Mouse (Mus musculus) CH12.LX (cell line): ENCODE measurements at regions not wholly inside any gene's neighbourhood (a gene's known extent, or its start where the extent isn't known, plus 50 kb on each side); places are given as distances from the start of the nearest gene placed in this dataset.

Experiments
- DNase-seq: peaks from one replicate; pipeline ENCODE4 v3.0.0-alpha.2; 2013; ENCODE audit errors: extremely low read depth
- H3K27ac ChIP-seq: 2 replicates; pipeline ENCODE4 v1.5.1; 2012; ENCODE audit warnings: low read depth, mild to moderate bottlenecking, control low read depth, moderate library complexity; ENCODE audit not compliant: insufficient read depth
- H3K27me3 ChIP-seq: replicated peaks from 2 replicates; pipeline ENCODE3; 2012; ENCODE audit warnings: inconsistent platforms
- H3K36me3 ChIP-seq, 2 experiments: replicated peaks in 1 of 2; 2 replicates each; pipeline versions ENCODE3 to v1.6.1; 2012; ENCODE audit warnings: inconsistent platforms in 1 of 2, low read length in 1 of 2, mild to moderate bottlenecking in 1 of 2, mixed read lengths in 1 of 2, moderate library complexity in 1 of 2; ENCODE audit not compliant: control insufficient read depth in 1 of 2, insufficient read depth in 1 of 2
- H3K4me1 ChIP-seq, 2 experiments: 2 replicates each; pipeline ENCODE4 v1.6.1; 2012; ENCODE audit warnings: inconsistent platforms in 1 of 2, moderate library complexity in 1 of 2; ENCODE audit not compliant: insufficient read depth in 2 of 2, control insufficient read depth in 1 of 2
- H3K4me2 ChIP-seq: 2 replicates; pipeline ENCODE4 v1.6.1; 2012; ENCODE audit warnings: low read depth, mild to moderate bottlenecking, control low read depth; ENCODE audit not compliant: poor library complexity, insufficient read depth, severe bottlenecking
- H3K4me3 ChIP-seq, 3 experiments: fragments of 150-350 bp in 1 of 3; sonication (generic) in 1 of 3; replicated peaks in 1 of 3; 2 replicates each; pipeline versions ENCODE3 to v1.5.1; 2011 to 2012; ENCODE audit warnings: low read depth in 2 of 3, low read length in 2 of 3, mild to moderate bottlenecking in 2 of 3, moderate library complexity in 2 of 3, control low read depth in 1 of 3, improper control_type of control experiment in 1 of 3, inconsistent platforms in 1 of 3, mixed read lengths in 1 of 3; ENCODE audit not compliant: poor library complexity in 1 of 3
- H3K79me2 ChIP-seq: replicated peaks from 2 replicates; pipeline ENCODE4 v1.6.1; 2012; ENCODE audit warnings: mild to moderate bottlenecking, moderate library complexity; ENCODE audit not compliant: control insufficient read depth, poor library complexity, insufficient read depth, severe bottlenecking; ENCODE audit errors: extremely low read depth
- H3K9ac ChIP-seq: 2 replicates; pipeline ENCODE4 v1.6.1; 2012; ENCODE audit warnings: low read depth, mild to moderate bottlenecking, control low read depth, moderate library complexity; ENCODE audit not compliant: insufficient read depth
- H3K9me3 ChIP-seq: replicated peaks from 2 replicates; pipeline ENCODE3; 2012; ENCODE audit warnings: low read length, inconsistent platforms, mixed read lengths
- E2F4 ChIP-seq: IDR thresholded peaks from 2 replicates; pipeline ENCODE4 v1.6.1; 2011; ENCODE audit warnings: low read depth, low read length, improper control_type of control experiment; ENCODE audit not compliant: insufficient replicate concordance
- ELF1 ChIP-seq: IDR thresholded peaks from 2 replicates; pipeline ENCODE4 v1.6.1; 2014; ENCODE audit warnings: low read depth, mild to moderate bottlenecking, inconsistent platforms, low read length, improper control_type of control experiment
- EP300 ChIP-seq: IDR thresholded peaks from 2 replicates; pipeline ENCODE4 v1.6.1; 2011; ENCODE audit warnings: low read length, improper control_type of control experiment
- ETS1 ChIP-seq: conservative IDR thresholded peaks from 2 replicates; pipeline ENCODE4 v1.6.1; 2012; ENCODE audit warnings: low read depth, mild to moderate bottlenecking, inconsistent platforms, low read length, improper control_type of control experiment, moderate library complexity
- HCFC1 ChIP-seq: IDR thresholded peaks from 2 replicates; pipeline ENCODE4 v1.6.1; 2012; ENCODE audit warnings: low read depth, mild to moderate bottlenecking, inconsistent platforms, low read length, improper control_type of control experiment
- IRF4 ChIP-seq: IDR thresholded peaks from 2 replicates; pipeline ENCODE4 v1.6.1; 2014; ENCODE audit warnings: low read depth, mild to moderate bottlenecking, inconsistent platforms, low read length, improper control_type of control experiment
- JUN ChIP-seq: IDR thresholded peaks from 2 replicates; pipeline ENCODE4 v1.6.1; 2011; ENCODE audit warnings: low read depth, mild to moderate bottlenecking, low read length, improper control_type of control experiment, moderate library complexity; ENCODE audit not compliant: insufficient read depth
- JUND ChIP-seq: conservative IDR thresholded peaks from 2 replicates; pipeline ENCODE4 v1.6.1; 2011; ENCODE audit warnings: low read depth, low read length, improper control_type of control experiment
- MAX ChIP-seq: IDR thresholded peaks from 2 replicates; pipeline ENCODE4 v1.6.1; 2011; ENCODE audit warnings: low read length, improper control_type of control experiment
- MXI1 ChIP-seq: IDR thresholded peaks from 2 replicates; pipeline ENCODE4 v1.6.1; 2011; ENCODE audit warnings: mild to moderate bottlenecking, low read depth, low read length, improper control_type of control experiment
- MYC ChIP-seq: IDR thresholded peaks from 2 replicates; pipeline ENCODE4 v1.6.1; 2011; ENCODE audit warnings: low read depth, mild to moderate bottlenecking, improper control_type of control experiment, low read length
- POLR2AphosphoS2 ChIP-seq: IDR thresholded peaks from 2 replicates; pipeline ENCODE4 v1.6.1; 2011; ENCODE audit warnings: low read depth, low read length, improper control_type of control experiment
- RAD21 ChIP-seq: IDR thresholded peaks from 2 replicates; pipeline ENCODE4 v1.6.1; 2011; ENCODE audit warnings: low read depth, mild to moderate bottlenecking, low read length, improper control_type of control experiment, moderate library complexity
- RCOR1 ChIP-seq: conservative IDR thresholded peaks from 2 replicates; pipeline ENCODE4 v1.6.1; 2012; ENCODE audit warnings: low read depth, mild to moderate bottlenecking, inconsistent platforms, low read length, improper control_type of control experiment
- SMC3 ChIP-seq: IDR thresholded peaks from 2 replicates; pipeline ENCODE4 v1.6.1; 2011; ENCODE audit warnings: low read depth, low read length, improper control_type of control experiment
- TBP ChIP-seq: conservative IDR thresholded peaks from 2 replicates; pipeline ENCODE4 v1.6.1; 2011; ENCODE audit warnings: low read depth, low read length, improper control_type of control experiment
- USF2 ChIP-seq: conservative IDR thresholded peaks from 2 replicates; pipeline ENCODE4 v1.6.1; 2011; ENCODE audit warnings: low read depth, low read length, improper control_type of control experiment
- ZC3H11A ChIP-seq: IDR thresholded peaks from 2 replicates; pipeline ENCODE4 v1.6.1; 2012; ENCODE audit warnings: low read depth, mild to moderate bottlenecking, inconsistent platforms, low read length, improper control_type of control experiment
- ZKSCAN1 ChIP-seq: IDR thresholded peaks from 2 replicates; pipeline ENCODE4 v1.6.1; 2012; ENCODE audit warnings: low read depth, inconsistent platforms, low read length, improper control_type of control experiment, borderline replicate concordance
- ZMIZ1 ChIP-seq: IDR thresholded peaks from 2 replicates; pipeline ENCODE4 v1.6.1; 2012; ENCODE audit warnings: low read depth, mild to moderate bottlenecking, inconsistent platforms, low read length, improper control_type of control experiment
- ZNF384 ChIP-seq: IDR thresholded peaks from 2 replicates; pipeline ENCODE4 v1.6.1; 2012; ENCODE audit warnings: low read depth, low read length, improper control_type of control experiment, inconsistent platforms
- dilution Hi-C: fragments of 300-500 bp; cut with MboI; formaldehyde crosslinking; loops from 2 replicates; pipeline ENCODE4 v1.14.3; 2020; ENCODE audit warnings: low sequenced_read_pairs; ENCODE audit not compliant: extremely low pct_unique_long_range_greater_than_20kb, extremely low pct_ligation_motif_present
- in situ Hi-C: fragments of 300-500 bp; cut with MboI; formaldehyde crosslinking; loops from 3 replicates; pipeline ENCODE4 v1.14.3; 2019; ENCODE audit warnings: low sequenced_read_pairs, low pct_ligation_motif_present, low pct_unique_long_range_greater_than_20kb, mixed read lengths

DNA sequence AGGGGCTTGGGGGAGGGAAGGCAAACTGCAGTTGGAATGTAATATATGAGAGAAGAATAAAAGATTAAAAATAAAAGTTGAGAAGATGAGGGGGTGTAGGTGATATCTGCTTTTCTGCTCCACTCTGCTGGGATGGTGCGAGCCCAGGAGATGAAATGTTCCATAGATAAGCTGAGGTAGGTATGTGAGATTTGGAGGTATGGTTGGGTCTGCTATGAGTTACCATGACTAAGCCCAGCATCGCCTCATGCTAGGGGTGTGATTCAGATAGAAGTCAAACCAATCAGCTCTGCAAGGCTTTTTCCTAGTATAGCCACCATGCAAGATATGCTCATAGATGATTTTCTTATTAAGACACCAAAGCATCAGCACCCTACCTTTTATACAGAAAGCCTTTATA, 312.3 kb downstream of the Nucb2 start:
- no peaks in the 10 kb centered on the region for H3K27me3 ChIP-seq
- dilution Hi-C loops: no loop called here
- no peak overlapping the region for H3K4me3 ChIP-seq
- H3K36me3 ChIP-seq: no peaks in the 10 kb centered on the region
- no peak overlapping the region for H3K4me2 ChIP-seq
- peaks cover 3% of the 10 kb centered on the region for H3K9me3 ChIP-seq
- H3K27ac ChIP-seq: no peak overlapping the region
- TF ChIP-seq USF2: no peak
- TF ChIP-seq SMC3: no peak
- TF ChIP-seq ZKSCAN1: no peak
- no peak for TF ChIP-seq E2F4
- TF ChIP-seq MAX: no peak
- no peak for TF ChIP-seq ZNF384
- no peak for TF ChIP-seq HCFC1
- TF ChIP-seq TBP: no peak
- no peak for TF ChIP-seq IRF4
- no peak for TF ChIP-seq JUND
- TF ChIP-seq MYC: no peak
- no peak for TF ChIP-seq RCOR1
- no peak for TF ChIP-seq MXI1
- peaks cover 0 to 7% of the 10 kb centered on the region in 2 experiments; a peak in 1 of 4 replicates for H3K4me1 ChIP-seq
- no peaks in the 10 kb centered on the region for H3K79me2 ChIP-seq
- no peak overlapping the region for H3K9ac ChIP-seq
- DNase-seq: no peak
- in situ Hi-C loops: no loop called here

DNA sequence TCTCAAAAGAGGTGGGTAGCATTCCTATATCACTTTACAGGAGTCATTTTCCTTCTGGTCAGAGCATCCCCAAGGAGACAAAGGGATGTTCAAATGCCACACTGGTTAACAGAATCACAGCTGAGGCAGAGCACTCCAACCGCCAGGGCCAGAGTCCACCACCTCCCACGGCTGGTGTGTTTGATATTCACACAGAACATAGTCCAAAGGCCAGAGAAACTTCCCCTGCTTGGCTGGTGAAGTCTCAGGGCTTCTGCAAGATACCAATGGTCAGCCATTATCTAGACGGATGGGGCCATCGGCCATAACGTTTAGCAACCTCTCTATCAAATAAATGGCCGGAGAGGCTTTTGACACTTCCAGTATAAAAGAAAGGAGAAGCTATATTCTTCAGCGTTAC, 313.8 kb downstream of the Nucb2 start:
- in situ Hi-C loops: no loop called here
- no peaks in the 10 kb centered on the region for H3K27me3 ChIP-seq
- H3K4me3 ChIP-seq: no peak overlapping the region
- no peak overlapping the region for H3K27ac ChIP-seq
- peaks cover 0 to 2% of the 10 kb centered on the region in 2 experiments; a peak in 1 of 4 replicates for H3K4me1 ChIP-seq
- TF ChIP-seq ETS1: no peak
- no peak for TF ChIP-seq JUN
- TF ChIP-seq ELF1: no peak
- TF ChIP-seq POLR2AphosphoS2: no peak
- no peak for TF ChIP-seq ZMIZ1
- TF ChIP-seq ZC3H11A: no peak
- no peak for TF ChIP-seq RAD21
- no peak for TF ChIP-seq MXI1
- TF ChIP-seq JUND: no peak
- no peak for TF ChIP-seq EP300
- dilution Hi-C loops: no loop called here
- H3K9ac ChIP-seq: no peak overlapping the region
- H3K79me2 ChIP-seq: no peaks in the 10 kb centered on the region
- H3K4me2 ChIP-seq: no peak overlapping the region
- H3K36me3 ChIP-seq: no peaks in the 10 kb centered on the region
- H3K9me3 ChIP-seq: peaks cover 7% of the 10 kb centered on the region
- DNase-seq: no peak
